Mouse (Mus musculus) intestine, postnatal 0 days (tissue): Measurements from ENCODE around the gene Apol7e. TPM values are rescaled to one million over a fixed set of nuclear protein-coding genes. Genes with fewer than 3 reads are reported as not detected.
A peak's percentile ranks its signal among the peaks of the same experiment; 100 is the strongest.
"Not testable (repeated sequence)": the region's sequence is repeated elsewhere in the genome, so short reads cannot be mapped to it uniquely, and the experiment has no call there.

Experiments used
- ATAC-seq: fragments of 200-750 bp; cut with Nextera tagmentation; 2 replicates; pipeline ENCODE4 v1.8.0; 2017; ENCODE audit warnings: mild to moderate bottlenecking, moderate TSS enrichment, moderate library complexity
- H3K27ac ChIP-seq: fragments of 300-500 bp; sonication (generic); 2 replicates; pipeline ENCODE4 v1.5.1; 2014; ENCODE audit warnings: mild to moderate bottlenecking, low read depth, low read length, moderate library complexity
- H3K27me3 ChIP-seq: fragments of 300-500 bp; sonication (generic); replicated peaks from 2 replicates; pipeline ENCODE4 v1.6.1; 2014; ENCODE audit warnings: low read length, mixed read lengths; ENCODE audit not compliant: control insufficient read depth, insufficient read depth
- H3K36me3 ChIP-seq: fragments of 300-500 bp; sonication (generic); 2 replicates; pipeline ENCODE4 v1.6.1; 2014; ENCODE audit warnings: mild to moderate bottlenecking, moderate library complexity; ENCODE audit not compliant: control insufficient read depth, insufficient read depth
- H3K4me1 ChIP-seq: fragments of 300-500 bp; sonication (generic); replicated peaks from 2 replicates; pipeline ENCODE4 v1.6.1; 2014; ENCODE audit warnings: antibody characterized with exemption, low read length, mixed read lengths; ENCODE audit not compliant: control insufficient read depth, insufficient read depth
- H3K4me2 ChIP-seq: fragments of 300-500 bp; sonication (generic); replicated peaks from 2 replicates; pipeline ENCODE4 v1.6.1; 2014; ENCODE audit warnings: low read depth, mild to moderate bottlenecking, moderate library complexity
- H3K4me3 ChIP-seq: fragments of 300-500 bp; sonication (generic); 2 replicates; pipeline ENCODE4 v1.5.1; 2014; ENCODE audit warnings: low read depth, low read length
- H3K9ac ChIP-seq: fragments of 300-500 bp; sonication (generic); 2 replicates; pipeline ENCODE4 v1.6.1; 2014; ENCODE audit warnings: mild to moderate bottlenecking, low read depth, low read length
- H3K9me3 ChIP-seq: fragments of 300-500 bp; sonication (generic); 2 replicates; pipeline ENCODE4 v1.6.1; 2016; ENCODE audit warnings: mixed run types; ENCODE audit not compliant: control insufficient read depth
- CTCF ChIP-seq: sonication (generic); IDR thresholded peaks from 2 replicates; pipeline ENCODE4 v1.5.1; 2016; ENCODE audit warnings: low read depth, mild to moderate bottlenecking, control low read depth, antibody characterized with exemption, moderate library complexity
- WGBS: fragments of 180-500 bp; shearing (Covaris S2); extraction: QIAGEN DNeasy Blood & Tissue Kit; methylation state at CpG from one replicate; pipeline ENCODE4 v1.1.7; 2014; 5-methylcytosine and 5-hydroxymethylcytosine counted together
- polyA plus RNA-seq: library from polyadenylated mRNA; unstranded; fragments of >200 nt; fragmentation: Nextera tagmentation; extraction: Ambion mirVana; gene quantifications from 2 replicates; pipeline ENCODE4 v1.2.1, GENCODE M21; 2015

The Apol7e gene
- polyA plus RNA-seq, 1 experiment from 2014 or later: 0.22 TPM

- H3K36me3 ChIP-seq, H3K4me3 ChIP-seq, H3K4me2 ChIP-seq, H3K4me1 ChIP-seq, ATAC-seq, H3K9ac ChIP-seq, H3K27me3 ChIP-seq, H3K27ac ChIP-seq, H3K9me3 ChIP-seq: not testable (repeated sequence)
- WGBS: 36% methylated on average over 11 of the region's 15 CpGs
- peak; percentile 77 for TF ChIP-seq CTCF
Observed at GRCm38 (mm10) chr15:77694687-77695295, 3.9 kb upstream of the Apol7e start.

GRCm38 (mm10) chr15:77705306-77705705 lies 6.6 kb downstream of the Apol7e start:
- WGBS: 79% methylated on average over 3 of the region's 3 CpGs
- H3K4me1 ChIP-seq, H3K27me3 ChIP-seq, ATAC-seq, H3K9me3 ChIP-seq, H3K36me3 ChIP-seq, H3K27ac ChIP-seq, H3K9ac ChIP-seq, H3K4me2 ChIP-seq, H3K4me3 ChIP-seq: not testable (repeated sequence)

- not testable (repeated sequence) for H3K27ac ChIP-seq, H3K4me2 ChIP-seq, ATAC-seq, H3K4me3 ChIP-seq, H3K9ac ChIP-seq, H3K27me3 ChIP-seq, H3K9me3 ChIP-seq, H3K36me3 ChIP-seq, H3K4me1 ChIP-seq
- 86% methylated on average over 1 of the region's 1 CpGs for WGBS
Observed at GRCm38 (mm10) chr15:77708936-77709335, 10.3 kb downstream of the Apol7e start.

GRCm38 (mm10) chr15:77718240-77718639 lies 19.6 kb downstream of the Apol7e start:
- not testable (repeated sequence) for ATAC-seq, H3K4me3 ChIP-seq
- WGBS: 55% methylated on average over 2 of the region's 6 CpGs

GRCm38 (mm10) chr15:77721509-77721908 lies 22.9 kb downstream of the Apol7e start:
- WGBS: no CpG with 5 or more reads among the region's 3 CpGs

More at GRCm38 (mm10) chr15:77718240-77718639, 19.6 kb downstream of the Apol7e start:
- not testable (repeated sequence) for H3K27me3 ChIP-seq, H3K36me3 ChIP-seq, H3K27ac ChIP-seq, H3K9me3 ChIP-seq, H3K4me2 ChIP-seq, H3K4me1 ChIP-seq, H3K9ac ChIP-seq

GRCm38 (mm10) chr15:77724208-77724911 lies 25.7 kb downstream of the Apol7e start:
- H3K4me3 ChIP-seq, H3K27me3 ChIP-seq, H3K27ac ChIP-seq, H3K36me3 ChIP-seq, H3K4me1 ChIP-seq, H3K9ac ChIP-seq, H3K4me2 ChIP-seq, H3K9me3 ChIP-seq: not testable (repeated sequence)
- 21% methylated on average over 2 of the region's 10 CpGs for WGBS
- ATAC-seq: 0 out of 2 replicates have a peak, but pooled peaks have one; percentile 37

More at GRCm38 (mm10) chr15:77721509-77721908, 22.9 kb downstream of the Apol7e start:
- not testable (repeated sequence) for H3K27me3 ChIP-seq, ATAC-seq, H3K4me2 ChIP-seq, H3K4me3 ChIP-seq, H3K9ac ChIP-seq, H3K36me3 ChIP-seq, H3K27ac ChIP-seq, H3K9me3 ChIP-seq, H3K4me1 ChIP-seq

- not testable (repeated sequence) for H3K9ac ChIP-seq, H3K4me1 ChIP-seq, H3K9me3 ChIP-seq, H3K36me3 ChIP-seq, H3K4me3 ChIP-seq, ATAC-seq, H3K27ac ChIP-seq, H3K4me2 ChIP-seq, H3K27me3 ChIP-seq
- WGBS: 59% methylated on average over 5 of the region's 6 CpGs
Observed at GRCm38 (mm10) chr15:77725393-77726020, 26.9 kb downstream of the Apol7e start.
